9 mouse cellular contexts compared by ENCODE assay signal in genomic region chr4:114397625-114398024, GRCm38 (mm10). TPM values are rescaled to one million over a fixed set of nuclear protein-coding genes. Genes with fewer than 3 reads are reported as not detected.
A peak's percentile ranks its signal among the peaks of the same experiment; 100 is the strongest.
DNase-seq lines count a peak whose midpoint lies in the region; ATAC-seq and TF ChIP-seq lines count a peak whose summit lies in the region.
"Had no signal": no experiment of that assay in that cellular context is flagged by ENCODE, and none has a peak within 500 bp of the region (broad histone marks: within the 10 kb centered on the region; RNA-seq: fewer than 3 reads in every experiment).

No protein-coding gene starts in this region.

- no peak for DNase-seq in forebrain, postnatal 0 days
- DNase-seq in forebrain, embryonic 11.5 days (ENCODE audit: low spot score) = no peak
- DNase-seq in layer of hippocampus, adult 2 months (ENCODE audit: low spot score in 2 of 2) = peak in 1 of 2 experiments; percentile 35
- no peak for DNase-seq in layer of hippocampus, postnatal 36 days
- DNase-seq in A20 (ENCODE audit: low read depth, low spot score) = peak; percentile 50
- DNase-seq in embryo, embryonic 11 days = peak; percentile 20
- no peak for DNase-seq in spleen, postnatal 4 days (ENCODE audit: low spot score in 2 of 2)
- no peak for DNase-seq in cerebellum, adult 8-10 months
- DNase-seq: cerebellum, postnatal 36 days had no signal

- H3K4me1 ChIP-seq in forebrain, postnatal 0 days (ENCODE audit: insufficient read depth) = no peaks in the 10 kb centered on the region
- no peaks in the 10 kb centered on the region for H3K4me1 ChIP-seq in forebrain, embryonic 11.5 days (replicated peaks; ENCODE audit: control insufficient read depth, insufficient read depth, low read length)

- H3K9me3 ChIP-seq in forebrain, postnatal 0 days (ENCODE audit: low read length) = no peaks in the 10 kb centered on the region
- H3K9me3 ChIP-seq in forebrain, embryonic 11.5 days (ENCODE audit: control insufficient read depth, low read length) = no peaks in the 10 kb centered on the region

- TF ChIP-seq CTCF in forebrain, postnatal 0 days (IDR thresholded peaks at IDR 0.05; ENCODE audit: low read depth) = 0 out of 2 replicates have a peak, but pooled peaks have one; percentile 29
- TF ChIP-seq CTCF in layer of hippocampus, adult 2 months (conservative IDR thresholded peaks at IDR 0.05) = peak; percentile 71

- H3K4me3 ChIP-seq in forebrain, postnatal 0 days (ENCODE audit: low read depth, low read length) = no peak overlapping the region
- no peak overlapping the region for H3K4me3 ChIP-seq in forebrain, embryonic 11.5 days (ENCODE audit: low read depth, low read length)
- no peak overlapping the region for H3K4me3 ChIP-seq in layer of hippocampus, adult 2 months

- no peak overlapping the region for H3K27ac ChIP-seq in forebrain, postnatal 0 days (ENCODE audit: low read depth, low read length)
- no peak overlapping the region for H3K27ac ChIP-seq in forebrain, embryonic 11.5 days (ENCODE audit: low read depth, low read length)
- no peak overlapping the region for H3K27ac ChIP-seq in layer of hippocampus, adult 2 months

- no peak for ATAC-seq in forebrain, postnatal 0 days
- no peak for ATAC-seq in forebrain, embryonic 11.5 days (replicated peaks; ENCODE audit: low FRiP score)

- no peaks in the 10 kb centered on the region for H3K36me3 ChIP-seq in forebrain, postnatal 0 days (ENCODE audit: insufficient read depth)
- no peaks in the 10 kb centered on the region for H3K36me3 ChIP-seq in forebrain, embryonic 11.5 days (ENCODE audit: control insufficient read depth, insufficient read depth, low read length)

- H3K9ac ChIP-seq in forebrain, postnatal 0 days = no peak overlapping the region
- H3K9ac ChIP-seq in forebrain, embryonic 11.5 days (ENCODE audit: low read length) = no peak overlapping the region

- no peak overlapping the region for H3K4me2 ChIP-seq in forebrain, postnatal 0 days (ENCODE audit: low read depth)
- no peak overlapping the region for H3K4me2 ChIP-seq in forebrain, embryonic 11.5 days (ENCODE audit: low read depth, low read length, severe bottlenecking)

- H3K27me3 ChIP-seq in forebrain, postnatal 0 days (ENCODE audit: insufficient read depth, low read length) = no peaks in the 10 kb centered on the region
- no peaks in the 10 kb centered on the region for H3K27me3 ChIP-seq in forebrain, embryonic 11.5 days (ENCODE audit: control insufficient read depth, insufficient read depth, low read length)

RNA-seq across cellular contexts. Expression of gene Trabd2b, which starts 8.9 kb away (rescaled TPM):
- 0.71 and 0.92 TPM in 2 replicates for total RNA-seq in forebrain, postnatal 0 days (2014; rRNA removed)
- 0.43 and 0.63 TPM in 2 replicates for polyA plus RNA-seq in forebrain, postnatal 0 days (2015; fragmentation: Nextera tagmentation; extraction: Ambion mirVana)
- 1.4 and 1.7 TPM in 2 replicates for polyA plus RNA-seq in forebrain, embryonic 11.5 days (2014; fragmentation: Nextera tagmentation; extraction: Ambion mirVana)
- 1 to 10 TPM; 1.5 to 1.6 TPM for total RNA-seq in layer of hippocampus, adult 2 months (2021)
- 1 to 10 TPM; 1.0 to 1.8 TPM for total RNA-seq in layer of hippocampus, postnatal 36 days (2021)

Comparison
In these comparisons a context has a peak if more than half of its experiments do, and no peak if none do; other contexts are left out.
1. DNase-seq: peak in A20 (single experiment) and embryo, embryonic 11 days (single experiment); none in forebrain, postnatal 0 days (single experiment), forebrain, embryonic 11.5 days (single experiment), layer of hippocampus, postnatal 36 days (0 of 2), spleen, postnatal 4 days (0 of 2) and cerebellum, adult 8-10 months (single experiment).